Mouse (Mus musculus) layer of hippocampus, postnatal 14 days (tissue): ENCODE measurements around the gene S100a16. TPM values are rescaled to one million over a fixed set of nuclear protein-coding genes. Genes with fewer than 3 reads are reported as not detected.
A peak's percentile ranks its signal among the peaks of the same experiment; 100 is the strongest.

Source experiments
- DNase-seq, 2 experiments: peaks; one replicate each; pipeline ENCODE4 v3.0.0; 2021 to 2022; ENCODE audit warnings: low spot score in 2 of 2, mixed read lengths in 1 of 2
- long read RNA-seq, 2 experiments: library from polyadenylated mRNA; stranded (forward); transcript quantifications; one replicate each; pipeline ENCODE4 v2.0.0; 2021
- total RNA-seq, 2 experiments: library from RNA; stranded (reverse); gene quantifications; 2 replicates each; pipeline ENCODE4 v1.2.3; 2021

Gene S100a16
- 100 to 1,000 TPM in 1 of 2 experiments, 10 to 100 TPM in 1; 97.9 to 107 TPM for total RNA-seq
- long read RNA-seq, experiment 1, transcript S100a16-202 (3 exons, 1,127 nt): major isoform, 43 of 64 reads
- long read RNA-seq, experiment 1, transcript S100a16-201 (3 exons, 1,123 nt): minor isoform, 13 of 64 reads
- long read RNA-seq, experiment 1, partial matches to known transcripts: 4 of 64 reads
- long read RNA-seq, experiment 1, other reads (novel, unspliced or antisense): 1 of 64 reads
- long read RNA-seq, experiment 2, transcript S100a16-202 (3 exons, 1,127 nt): major isoform, 75 of 119 reads
- long read RNA-seq, experiment 2, transcript S100a16-201 (3 exons, 1,123 nt): minor isoform, 26 of 119 reads
- long read RNA-seq, experiment 2, transcript S100a16-203 (3 exons, 723 nt): minor isoform, 6 of 119 reads
- long read RNA-seq, experiment 2, partial matches to known transcripts: 5 of 119 reads
- long read RNA-seq, experiment 2, other reads (novel, unspliced or antisense): 5 of 119 reads

DNA sequence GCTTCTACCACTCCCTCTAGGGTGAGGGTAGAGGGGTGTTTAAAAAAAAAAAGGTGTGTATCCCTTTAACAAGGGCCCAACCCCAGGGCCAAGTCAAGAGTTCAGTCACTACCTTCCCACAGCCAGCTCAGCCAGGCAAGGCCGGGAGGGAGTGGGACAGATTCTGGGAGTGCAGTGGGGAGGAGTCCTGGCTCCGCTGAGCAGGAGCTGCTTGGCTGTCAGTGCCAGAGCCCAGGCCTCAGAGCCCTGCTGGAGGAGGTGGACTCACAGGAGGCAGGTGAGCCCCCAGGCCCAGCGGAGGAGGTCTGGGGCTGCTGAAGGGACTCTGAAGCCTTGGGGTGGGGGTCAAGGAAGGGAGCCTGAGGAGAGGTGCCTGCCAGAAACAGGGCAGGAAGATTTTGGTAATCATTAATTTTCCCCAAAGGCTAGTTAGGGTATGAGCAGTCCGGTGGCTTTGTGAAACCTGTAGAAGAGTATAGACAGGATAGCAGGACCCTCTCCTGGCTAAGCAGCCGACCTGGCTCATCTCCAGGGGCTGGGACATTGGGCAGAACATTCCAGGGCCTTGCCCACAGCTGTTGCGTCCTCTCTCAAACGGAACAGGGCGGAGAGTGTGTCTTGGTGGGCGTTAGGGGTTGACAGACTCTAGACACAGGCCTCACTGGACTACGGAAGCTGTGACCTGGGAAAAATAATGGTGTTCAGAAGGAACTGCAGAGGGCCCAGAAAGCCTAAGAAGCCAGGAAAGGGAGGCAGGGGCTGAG lies at the start of gene S100a16:
Gene S100a16 (plus strand): TSS at position 114 of the 764 bp plus-strand sequence.
- peak in 1 of 2 experiments; percentile 55 for DNase-seq

DNA sequence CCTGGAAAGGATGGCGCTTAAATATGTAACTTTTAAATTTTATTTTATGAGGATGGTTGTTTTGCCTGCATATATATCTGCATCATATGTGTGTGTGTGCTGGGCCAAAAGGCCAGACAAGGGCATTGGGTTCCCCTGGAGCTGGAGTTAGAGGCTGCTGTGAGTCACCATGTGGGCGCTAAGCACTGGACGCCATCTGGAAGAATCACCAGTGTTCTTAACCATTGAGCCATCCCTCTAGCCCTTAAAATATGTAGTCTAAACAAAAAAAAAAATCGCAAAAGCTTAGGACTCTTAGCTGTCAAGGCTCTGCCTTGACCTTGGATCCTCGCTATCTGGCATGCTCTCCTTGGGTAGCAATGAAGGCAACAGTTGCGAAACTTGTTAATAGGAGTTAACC lies 48.5 kb upstream of the S100a16 start:
- DNase-seq: no peak

DNA sequence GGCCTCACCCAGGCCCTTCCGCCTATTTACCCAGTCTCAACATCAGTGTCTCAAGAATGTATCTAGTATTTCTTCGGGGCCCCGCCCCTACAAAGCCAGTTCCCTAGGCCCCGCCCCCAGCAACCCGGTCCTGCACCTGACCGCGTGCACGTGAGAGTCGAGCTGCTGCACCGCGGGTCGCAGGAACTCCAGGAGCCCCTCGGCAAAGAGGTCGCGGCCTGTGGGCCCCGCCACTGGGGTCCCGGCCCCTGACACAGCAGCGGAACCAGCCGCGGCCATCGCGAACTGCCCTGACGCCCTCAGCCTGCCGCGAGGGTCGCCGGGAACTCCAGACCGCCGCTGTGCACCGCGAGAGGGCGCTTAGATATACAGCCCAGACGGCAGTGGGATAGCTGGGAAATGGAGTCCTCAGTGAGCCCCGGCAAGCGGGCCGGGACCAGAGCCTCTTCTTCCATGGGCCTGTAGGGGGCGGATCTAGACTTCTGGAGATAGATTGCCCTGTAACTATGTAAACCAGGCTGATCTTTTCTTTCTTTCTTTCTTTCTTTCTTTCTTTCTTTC lies 46.3 kb upstream of the S100a16 start, which contains the start of gene Snapin:
Gene Snapin (minus strand): TSS at position 338 of the 561 bp plus-strand sequence.
- peak; percentile 95 to 96 for DNase-seq

DNA sequence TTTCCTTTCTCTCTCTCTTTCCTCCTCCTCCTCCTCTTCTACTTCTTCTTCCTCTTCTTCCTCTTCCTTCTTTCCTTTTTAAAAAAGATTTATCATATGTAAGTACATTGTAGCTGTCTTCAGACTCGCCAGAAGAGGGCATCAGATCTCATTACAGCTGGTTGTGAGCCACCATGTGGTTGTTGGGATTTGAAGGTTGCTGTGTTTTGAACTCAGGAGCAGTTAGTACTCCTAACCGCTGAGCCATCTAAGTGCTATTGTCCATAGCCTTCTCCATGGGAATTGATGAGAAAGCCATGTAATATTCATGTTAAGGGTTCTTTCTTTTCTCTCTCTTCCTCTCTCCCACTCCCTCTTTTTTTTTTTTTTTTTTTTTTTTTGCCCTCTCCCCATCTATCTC lies 45.7 kb upstream of the S100a16 start:
- DNase-seq: peak in 1 of 2 experiments; percentile 58

DNA sequence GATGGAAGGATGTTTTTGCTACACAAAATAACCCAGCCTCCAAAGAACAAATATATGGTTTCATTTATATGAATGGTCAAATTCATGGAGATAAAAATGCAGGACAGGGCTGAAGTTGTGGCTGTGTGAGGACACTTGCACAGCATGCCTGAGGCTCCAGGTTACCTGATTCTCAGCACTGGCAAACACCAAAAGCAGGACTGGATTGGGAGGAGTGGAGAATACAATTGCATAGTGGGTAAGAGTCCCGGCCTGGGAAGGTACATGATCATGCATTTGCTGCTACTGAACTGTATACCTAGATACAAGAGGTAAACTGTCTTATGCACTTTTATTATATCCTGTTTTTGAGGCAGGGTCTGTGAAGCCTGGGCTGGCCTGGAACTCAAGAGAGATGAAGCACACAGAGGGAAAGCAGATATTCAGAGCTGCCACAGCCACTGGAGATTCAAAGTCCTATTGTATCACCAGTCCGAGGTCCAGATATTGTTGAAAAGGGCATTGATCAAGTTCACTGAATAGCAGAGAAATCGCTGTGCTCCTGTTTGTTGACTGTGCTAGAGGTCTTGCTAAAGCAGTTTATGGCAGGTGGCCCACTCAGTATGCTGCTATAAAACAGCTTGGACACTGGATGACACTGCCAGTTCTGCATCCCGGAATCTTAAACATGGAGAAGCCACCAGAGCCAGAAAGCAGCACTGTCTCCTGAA lies 43.1 kb upstream of the S100a16 start:
- no peak for DNase-seq

DNA sequence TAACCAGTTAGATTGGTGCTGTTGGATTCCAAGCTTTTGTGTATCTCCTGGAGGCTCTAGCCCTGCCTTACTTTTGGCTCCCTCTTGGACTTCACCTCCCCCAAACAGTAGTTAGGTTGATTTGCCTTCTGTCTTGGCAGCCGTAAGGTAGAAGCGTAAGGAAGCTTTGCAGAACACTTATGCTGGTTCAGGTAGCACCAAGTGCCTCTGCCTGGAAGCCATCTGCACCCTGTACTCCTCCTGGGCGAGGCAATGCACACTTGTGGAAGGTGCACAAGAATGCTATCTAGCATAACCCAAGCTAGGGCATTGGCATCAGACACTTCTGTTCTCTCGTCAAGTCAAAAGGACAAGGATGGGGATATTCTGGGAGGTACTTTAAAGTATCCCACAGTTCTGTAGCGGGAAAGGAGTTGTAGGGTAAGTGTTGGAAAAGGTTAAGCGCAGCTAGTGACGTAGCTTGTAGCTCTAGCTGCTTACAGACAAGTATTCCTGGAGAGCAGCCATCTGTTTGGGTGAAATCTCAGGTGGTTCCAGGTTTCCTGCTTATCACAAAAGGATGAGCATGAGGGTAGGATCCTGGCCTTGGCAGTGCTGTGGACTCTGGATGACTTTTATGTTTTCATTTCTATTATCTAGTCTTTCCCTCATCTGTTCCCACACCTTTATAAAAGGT lies 41.1 kb upstream of the S100a16 start:
- DNase-seq: no peak

DNA sequence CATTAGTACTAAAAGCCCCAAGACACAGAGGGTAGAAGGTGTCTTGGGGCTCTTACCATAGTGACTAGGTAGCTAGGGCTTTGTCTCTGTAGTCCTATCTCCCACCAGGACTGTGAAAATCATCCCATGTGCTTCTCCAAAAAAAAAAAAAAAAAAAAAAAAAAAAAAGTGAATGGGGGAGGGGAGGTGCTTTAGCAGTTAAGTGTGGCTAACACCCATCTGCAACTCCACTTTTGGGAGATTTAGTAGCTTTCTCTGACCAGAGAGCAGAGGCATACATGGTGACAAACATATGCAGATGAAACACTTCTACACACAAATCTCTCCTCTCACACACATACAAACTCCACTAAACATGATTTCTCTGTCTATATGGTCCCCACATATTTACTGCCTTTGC lies 39.5 kb upstream of the S100a16 start:
- DNase-seq: no peak

DNA sequence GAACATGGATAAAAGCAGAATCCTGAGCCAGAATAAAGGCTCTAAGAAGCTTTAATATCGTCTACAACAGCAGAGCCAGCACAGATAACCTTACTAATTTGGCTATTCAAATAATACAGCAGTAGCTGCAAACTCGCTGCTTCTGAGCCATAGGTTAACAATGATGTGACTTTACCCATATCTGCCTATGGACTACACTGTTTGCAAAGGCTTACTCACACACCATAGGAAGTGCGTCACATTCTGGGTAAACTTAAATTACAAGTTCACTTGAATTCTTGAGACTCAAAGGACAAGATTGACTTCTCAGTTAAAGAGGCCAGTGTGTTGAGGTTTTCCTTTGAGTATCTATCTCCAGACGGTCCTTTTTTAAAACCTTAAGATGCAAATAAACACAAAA lies 33.6 kb upstream of the S100a16 start:
- DNase-seq: no peak

DNA sequence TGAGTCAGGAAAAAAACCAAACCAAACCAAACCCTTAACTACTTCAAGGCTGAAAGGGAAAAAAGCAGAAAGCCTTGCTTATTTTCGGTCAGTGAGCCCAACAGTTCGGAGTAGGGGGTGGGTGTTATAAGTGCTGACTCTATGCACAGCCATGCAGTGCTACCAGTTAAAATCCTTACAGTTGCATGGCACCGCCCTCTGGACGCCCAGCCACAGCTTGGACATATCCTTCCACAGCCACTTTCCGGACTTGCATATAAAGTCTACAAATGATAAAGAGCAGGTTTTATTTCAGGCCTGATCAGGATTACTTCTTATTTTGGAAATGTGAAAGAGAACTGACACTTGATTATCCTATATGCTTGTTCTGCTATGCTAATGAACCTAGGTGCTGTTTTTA lies 31.8 kb upstream of the S100a16 start:
- DNase-seq: no peak

DNA sequence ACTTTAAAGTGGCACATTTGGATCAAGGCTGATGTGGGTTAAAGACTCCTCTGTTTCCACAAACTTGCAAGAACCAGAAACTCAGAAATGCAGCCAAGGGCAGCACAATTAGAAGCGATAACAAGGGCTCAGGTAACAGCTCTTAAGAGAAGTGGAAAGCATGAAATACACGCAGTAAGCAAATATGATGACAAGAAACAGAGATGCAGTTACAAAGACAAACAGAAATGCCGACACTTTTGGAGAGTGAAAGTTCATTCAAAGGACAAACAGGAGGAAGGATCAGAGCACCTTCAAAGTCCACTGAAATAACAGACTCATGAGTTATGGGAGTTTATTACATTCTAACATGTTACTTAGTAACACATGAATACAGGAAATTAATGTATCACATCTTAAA lies 30.7 kb upstream of the S100a16 start:
- DNase-seq: no peak

DNA sequence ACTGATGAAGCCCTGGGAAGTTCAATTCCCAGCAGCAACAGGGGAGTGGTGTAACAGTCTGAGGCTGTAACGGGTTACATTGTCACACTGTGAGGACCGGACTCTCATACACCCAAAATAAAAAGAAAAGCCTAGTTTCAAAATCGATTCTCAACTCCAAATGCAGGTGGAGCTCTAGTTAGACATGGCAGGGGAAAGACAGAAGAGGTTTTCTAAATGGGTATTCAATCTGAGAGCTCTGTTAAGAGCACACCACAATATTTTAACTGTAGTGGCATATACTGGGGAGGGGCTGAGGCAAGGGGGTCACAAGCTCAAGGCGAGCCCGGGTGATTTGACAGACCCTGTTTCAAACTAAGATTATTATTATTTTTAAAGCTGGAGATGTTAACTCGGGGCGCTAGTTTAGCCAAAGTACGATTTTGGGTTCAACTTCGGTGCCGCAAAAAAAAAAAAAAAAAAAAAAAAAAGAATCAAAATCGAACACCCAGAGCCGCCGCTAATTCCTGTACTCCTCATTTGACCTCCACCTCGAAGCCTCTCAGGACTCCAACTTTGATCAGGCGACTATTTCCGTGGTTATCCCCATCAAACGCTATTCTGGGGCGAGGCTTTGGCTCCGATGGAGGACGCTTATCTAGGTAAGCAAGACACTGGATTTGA lies 28.6 kb upstream of the S100a16 start:
- DNase-seq: no peak

DNA sequence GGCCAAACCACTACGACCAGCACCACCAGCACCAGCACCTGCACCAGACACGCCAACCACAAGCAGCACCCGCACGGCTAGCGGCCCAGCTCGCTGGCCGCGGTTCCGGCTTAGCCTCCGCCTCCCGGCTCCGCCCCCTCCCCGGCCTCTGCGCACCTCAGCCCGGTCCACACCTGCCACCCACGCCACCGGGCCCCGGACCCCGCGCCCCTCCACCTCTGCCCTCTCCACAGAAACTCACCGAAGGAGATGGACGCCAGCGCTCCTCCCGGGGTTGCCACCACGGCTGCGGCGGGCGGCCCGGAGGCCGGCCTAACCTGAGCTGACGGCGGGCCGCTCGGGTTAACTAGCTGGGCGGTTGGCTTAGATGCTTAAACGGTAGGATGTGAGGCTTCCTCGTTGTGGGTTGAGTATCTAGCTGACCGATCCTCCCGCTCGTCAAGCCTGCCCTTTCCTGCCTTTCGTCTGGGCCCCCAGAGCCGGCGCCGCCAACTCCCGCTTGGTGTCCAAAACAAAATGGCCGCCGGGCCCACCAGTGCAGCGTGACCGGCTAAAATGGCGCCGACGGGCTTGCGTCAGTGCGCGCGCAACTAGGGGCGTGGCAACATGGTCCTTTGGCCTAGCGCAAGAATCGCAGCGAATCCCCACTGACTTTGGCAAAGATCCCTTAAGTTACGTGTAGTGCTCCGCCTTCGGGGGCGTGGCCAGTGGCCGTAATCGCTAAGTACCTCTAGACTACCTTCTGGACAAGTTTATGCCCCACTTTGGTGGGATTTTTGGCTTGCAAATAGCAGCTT lies 27.9 kb upstream of the S100a16 start, which contains the start of gene Chtop:
Gene Chtop (minus strand): TSS at position 549 of the 797 bp plus-strand sequence.
- peak; percentile 99 to 100 for DNase-seq

DNA sequence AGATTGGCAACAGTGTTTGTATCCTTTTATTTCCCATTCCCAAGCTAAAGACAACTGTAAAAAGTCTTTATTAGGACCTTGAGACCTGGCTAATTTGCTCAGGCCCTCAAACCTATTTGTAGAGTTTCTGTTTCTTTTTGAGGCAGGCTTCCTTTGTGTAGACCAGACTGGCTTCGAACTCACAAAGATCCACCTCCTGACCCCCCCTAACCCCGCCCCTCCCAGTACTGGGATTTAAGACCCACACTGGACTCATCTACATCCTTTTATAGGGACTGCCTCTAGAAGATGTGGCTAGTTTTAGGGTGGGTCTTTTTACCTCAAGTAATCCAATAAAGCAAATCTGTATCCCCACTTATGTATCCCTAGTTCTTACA lies 27.3 kb upstream of the S100a16 start:
- no peak for DNase-seq

DNA sequence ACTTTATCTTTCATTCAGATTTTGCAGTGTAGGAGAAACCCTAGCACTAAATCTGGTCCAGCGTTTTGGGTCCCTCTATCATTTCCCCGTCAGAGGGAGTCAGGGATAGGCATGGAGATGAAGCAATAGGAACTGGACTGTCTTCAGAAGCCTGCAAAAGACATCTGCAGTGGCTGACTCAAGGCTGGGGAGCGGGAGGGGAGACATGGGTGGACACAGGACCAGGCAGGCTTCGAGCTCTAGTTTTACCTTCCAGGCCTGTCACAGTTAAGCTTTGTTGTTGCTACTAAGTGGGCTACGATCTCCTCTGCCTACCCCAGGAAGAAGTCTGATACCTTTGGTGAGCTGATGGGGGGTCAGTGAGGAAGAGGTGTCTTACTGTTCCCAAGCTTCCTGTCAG lies 24.8 kb upstream of the S100a16 start:
- DNase-seq: no peak

DNA sequence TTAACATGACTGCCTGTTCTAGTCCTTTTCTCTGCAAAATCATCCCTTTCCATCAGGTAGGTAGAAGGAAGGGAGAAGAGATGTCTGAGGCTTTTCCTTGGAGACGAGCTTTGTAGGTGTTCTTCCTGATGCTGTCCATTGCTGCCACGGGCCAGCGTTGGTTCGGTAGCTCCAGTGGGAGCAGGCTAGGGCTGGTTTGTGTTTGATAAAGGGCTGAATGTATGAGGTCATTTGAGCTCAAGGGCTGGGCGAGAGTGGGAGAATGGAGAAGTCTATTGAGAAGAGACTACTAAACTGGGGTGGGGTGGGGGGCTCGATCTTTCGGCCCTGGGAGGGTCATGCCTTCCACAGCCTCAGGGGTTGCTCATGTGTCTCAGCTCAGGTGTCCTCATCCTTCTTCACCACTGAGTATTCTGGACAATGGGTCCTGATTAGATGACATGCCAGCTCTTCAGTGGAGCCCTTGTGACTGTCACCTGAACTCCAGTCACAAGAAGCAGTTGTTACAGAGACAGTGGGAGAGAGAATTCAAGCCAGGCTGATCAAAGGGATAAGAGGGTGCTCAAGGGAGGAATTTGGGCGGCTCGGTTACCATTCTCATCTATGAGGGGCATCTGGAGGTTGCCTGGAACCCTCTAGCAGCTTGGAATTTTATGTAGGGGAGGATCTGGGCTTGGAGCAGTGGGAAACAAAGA lies 24.0 kb upstream of the S100a16 start:
- DNase-seq: no peak

DNA sequence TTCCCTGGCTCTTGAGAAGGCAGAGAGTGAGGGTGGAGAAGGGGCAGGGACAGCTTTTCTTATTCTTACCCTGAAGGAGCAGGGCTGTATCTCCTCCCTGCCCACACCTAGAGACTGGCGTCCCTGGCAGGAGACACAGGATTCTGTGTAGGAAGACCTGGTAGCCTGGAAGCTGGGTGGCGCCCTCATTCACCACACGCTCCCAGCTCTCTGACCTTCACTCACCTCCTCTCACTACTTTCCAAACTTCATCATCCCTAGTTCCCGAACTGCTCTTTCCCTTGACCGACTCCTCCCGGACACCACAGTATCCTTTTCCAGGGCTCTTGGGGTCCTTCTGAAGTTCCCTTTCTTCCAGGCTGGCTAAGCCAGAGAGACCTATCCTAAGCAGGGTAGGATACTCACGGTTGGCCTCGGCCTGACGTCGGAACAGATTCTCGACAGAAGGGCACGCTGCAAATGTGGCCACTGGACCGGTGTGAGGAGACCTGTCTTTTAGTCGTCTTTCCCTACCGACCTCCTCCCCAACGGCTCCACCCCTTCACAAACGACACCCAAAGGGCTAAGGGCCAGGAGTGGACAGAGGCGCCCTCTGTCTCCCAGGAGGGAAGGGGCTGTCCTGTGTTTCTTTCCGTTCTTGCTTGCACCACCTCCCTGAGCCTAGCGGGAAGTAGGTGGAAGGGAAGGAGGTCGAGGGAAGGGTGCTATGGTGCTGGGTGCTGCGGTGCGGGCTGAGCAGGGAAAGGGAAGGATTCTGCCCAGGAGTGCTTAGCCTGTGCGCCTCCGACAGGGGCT lies 23.1 kb upstream of the S100a16 start, which contains the start of the genes S100a1 and S100a13:
Gene S100a1 (minus strand): TSS at position 597 of the 795 bp plus-strand sequence.
Gene S100a13 (plus strand): TSS at position 640 of the 795 bp plus-strand sequence.
- peak; percentile 37 to 55 for DNase-seq

DNA sequence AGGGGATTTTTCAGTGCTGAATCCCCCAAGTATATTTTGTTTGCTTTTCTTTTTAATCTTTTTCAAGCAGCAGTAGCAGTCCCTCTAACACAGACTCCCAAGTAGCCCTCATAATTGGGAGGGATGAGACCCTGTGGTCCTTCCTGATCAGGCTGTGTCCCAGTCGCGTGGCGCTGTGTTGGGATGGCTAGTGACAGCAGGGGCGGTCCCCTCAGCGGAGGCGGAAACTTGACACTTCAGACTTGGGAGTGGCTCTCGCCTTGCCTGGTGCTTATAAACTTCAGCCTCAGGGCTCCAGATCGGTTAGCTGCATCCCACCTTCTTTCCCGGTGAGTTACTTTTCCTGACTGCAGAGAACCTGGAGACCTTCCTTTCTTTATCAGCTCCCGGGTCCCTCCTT lies 22.4 kb upstream of the S100a16 start:
- DNase-seq: no peak

DNA sequence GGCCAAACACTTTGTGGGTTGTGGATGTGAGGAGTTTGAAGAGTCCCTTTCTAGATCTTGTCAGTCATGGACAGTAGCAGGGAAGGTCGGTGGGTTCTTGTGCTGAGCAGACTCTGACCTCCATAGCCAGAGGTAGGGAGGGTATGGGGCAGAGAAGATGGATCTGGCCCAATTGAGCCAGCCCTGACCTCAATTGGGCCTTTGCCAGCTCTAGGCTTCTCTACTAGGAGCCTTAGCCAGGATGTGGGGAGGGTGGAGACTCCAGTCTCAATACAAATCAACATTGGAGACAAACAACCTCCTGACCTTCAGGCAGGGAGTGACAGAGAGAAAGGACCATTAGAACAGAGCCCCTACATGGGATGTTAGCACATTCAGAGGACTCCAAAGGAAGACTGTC lies 21.8 kb upstream of the S100a16 start:
- no peak for DNase-seq
